Mouse (Mus musculus) embryo, embryonic 10.5 days (tissue): ENCODE measurements around the gene Traf3ip2.

Experiments used
- DNase-seq: peaks from one replicate; pipeline ENCODE4 v3.0.0-alpha.2; 2015; ENCODE audit warnings: low spot score

The Traf3ip2 gene

DNA sequence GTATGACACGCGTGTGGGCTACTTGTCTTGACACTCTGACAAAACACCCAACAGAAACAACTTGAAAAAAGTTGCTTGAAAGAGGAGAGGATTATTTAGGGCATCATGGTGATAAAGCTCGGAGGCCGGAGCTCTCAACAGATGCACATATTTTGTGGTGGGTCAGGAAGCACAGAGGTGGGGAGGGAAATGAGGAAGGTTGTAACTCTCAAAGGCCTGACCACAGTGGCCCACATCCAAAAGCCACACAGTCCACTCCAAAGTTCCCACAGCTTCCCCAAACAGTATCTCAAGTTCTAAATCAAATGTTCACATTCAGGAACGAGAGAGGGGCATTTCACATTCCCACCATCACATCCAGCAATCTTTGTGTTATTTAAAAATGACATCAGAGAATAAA is 11.7 kb upstream of the Traf3ip2 start:
- DNase-seq = no peak

GRCm38 (mm10) chr10:39606434-39606833 is 6.3 kb upstream of the Traf3ip2 start:
- no peak for DNase-seq

DNA sequence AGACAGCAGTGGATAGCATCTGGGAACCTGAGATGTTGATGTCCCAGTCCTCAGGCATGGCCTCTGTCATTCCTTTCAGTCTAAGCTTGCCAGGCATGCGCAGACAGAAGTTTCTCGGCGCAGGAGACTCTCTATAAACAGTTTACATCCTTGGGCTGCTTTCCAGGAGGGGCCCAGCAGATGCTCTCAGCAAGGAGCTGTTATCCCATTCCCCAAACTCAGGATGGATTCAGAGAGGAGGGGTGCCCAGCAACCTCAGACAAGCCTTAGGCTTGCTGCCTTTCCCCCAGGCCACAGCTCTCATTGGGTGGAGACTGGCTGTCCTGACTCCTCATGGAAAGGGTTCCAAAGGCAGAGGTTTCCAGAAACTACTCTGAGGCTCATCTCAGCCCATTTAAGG is 1.5 kb upstream of the Traf3ip2 start:
- no peak for DNase-seq

DNA sequence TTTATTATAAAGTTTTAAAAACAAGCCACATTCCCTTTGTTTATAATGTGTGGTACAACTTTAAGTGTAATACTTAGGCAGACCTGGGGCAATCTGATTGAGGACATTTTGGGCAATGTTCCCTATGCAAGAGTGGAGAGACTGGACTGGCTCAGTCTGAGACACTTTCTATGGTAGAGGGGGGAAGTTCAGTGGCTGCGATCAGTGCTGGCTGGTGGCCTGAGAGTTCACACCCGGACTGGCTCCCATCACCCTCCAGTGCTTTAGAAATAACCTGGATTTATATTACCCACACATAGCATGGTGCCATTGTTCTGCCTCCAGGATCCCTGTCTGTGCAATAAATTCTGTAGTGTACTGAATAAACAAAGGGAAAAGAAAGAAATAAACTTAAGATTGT is 603 bp upstream of the Traf3ip2 start:
- DNase-seq = no peak

DNA sequence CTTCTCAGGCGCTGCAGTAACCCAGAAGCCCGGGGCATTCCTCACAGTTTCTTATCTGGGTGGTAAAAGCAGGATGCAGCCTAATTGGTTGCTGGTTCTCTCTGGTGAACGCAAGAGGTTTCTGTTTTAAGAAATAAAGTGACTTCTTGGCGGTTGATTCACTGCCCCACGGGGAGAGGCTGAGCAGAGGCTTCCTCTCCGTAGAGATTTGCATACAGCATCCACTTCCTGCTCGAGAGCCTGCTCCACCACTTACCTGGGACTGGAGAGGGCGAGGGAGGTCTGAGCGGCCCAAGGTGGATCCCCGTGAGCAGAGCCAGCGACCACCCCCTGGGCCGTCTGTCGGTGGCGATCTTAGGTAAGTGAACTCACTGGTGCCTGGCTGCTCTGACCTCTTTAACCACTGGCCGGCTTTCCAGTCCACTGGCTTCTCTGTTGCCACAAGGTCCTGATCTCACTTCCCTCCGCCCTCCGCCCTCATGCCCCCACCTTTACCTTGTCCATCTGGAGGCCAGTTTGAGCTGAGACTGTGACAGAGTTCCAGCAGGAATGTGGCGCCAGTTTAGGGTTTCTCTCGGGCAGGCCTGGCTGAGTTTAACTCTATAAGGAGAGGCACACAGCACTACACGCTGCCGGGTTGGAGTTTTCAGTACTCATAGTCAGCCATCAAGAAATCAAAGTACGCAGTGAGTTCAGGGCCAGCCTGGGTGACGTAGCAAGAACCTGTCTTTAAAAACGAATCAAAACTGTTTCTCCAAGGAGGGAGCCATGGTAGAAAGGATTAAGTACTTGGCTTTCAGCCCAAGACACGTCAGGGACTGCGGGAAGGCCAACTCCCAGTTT is 476 bp downstream of the Traf3ip2 start:
- peak; percentile 78 for DNase-seq

GRCm38 (mm10) chr10:39613973-39614372 is 1.2 kb downstream of the Traf3ip2 start:
- no peak for DNase-seq

DNA sequence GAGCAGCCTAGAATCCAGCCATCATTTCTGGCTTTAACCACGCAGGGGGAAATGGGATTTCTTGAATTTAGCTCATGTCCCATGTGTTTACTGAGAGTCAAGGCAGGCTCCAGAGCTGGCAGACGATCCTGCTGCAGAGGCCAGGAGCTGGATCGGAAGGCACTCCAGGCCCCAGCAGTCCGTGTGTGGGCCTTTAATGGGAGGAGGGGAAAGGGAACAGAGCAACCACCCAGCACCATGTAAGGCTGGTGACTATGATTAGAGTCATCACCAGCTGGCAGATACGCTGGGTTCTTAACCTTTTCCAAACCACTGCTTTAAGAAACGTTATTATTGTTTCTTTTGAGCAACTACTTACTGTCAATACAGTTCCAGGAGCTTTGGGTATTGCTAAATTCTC is 1.9 kb downstream of the Traf3ip2 start:
- DNase-seq = no peak

DNA sequence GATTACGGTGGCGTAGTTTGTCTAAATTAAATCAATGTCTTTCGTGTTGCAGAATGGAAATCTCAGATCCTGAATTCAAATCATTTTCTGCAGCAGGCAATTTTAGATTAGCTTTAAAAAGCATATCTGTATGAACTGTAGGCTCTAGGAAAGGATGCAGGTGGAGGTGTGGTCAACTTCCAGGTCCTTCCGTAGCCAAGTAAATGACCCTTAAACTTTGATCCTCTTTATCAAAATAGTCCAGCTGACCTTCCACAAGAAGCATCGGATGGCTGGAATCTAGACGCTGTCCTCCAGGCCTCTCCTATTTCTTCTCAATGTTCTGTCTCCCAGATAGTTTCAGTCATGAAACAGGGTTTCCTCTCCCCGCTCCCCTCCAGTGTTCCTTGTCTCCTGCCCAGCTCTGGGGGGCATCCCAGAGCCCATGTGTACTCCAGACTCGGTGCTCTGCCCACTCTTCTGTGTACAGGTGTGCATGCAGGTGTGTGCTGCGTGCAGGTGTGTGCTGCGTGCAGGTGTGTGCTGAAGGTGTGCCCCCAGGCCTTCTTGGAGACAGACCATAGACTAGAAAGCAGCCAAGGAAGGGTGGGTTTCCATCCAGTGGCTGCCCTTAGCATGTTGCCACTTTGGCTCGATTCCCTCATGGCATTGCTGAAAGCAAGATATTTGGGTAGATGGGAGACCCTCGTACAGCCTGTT is 2.9 kb downstream of the Traf3ip2 start:
- DNase-seq = no peak

DNA sequence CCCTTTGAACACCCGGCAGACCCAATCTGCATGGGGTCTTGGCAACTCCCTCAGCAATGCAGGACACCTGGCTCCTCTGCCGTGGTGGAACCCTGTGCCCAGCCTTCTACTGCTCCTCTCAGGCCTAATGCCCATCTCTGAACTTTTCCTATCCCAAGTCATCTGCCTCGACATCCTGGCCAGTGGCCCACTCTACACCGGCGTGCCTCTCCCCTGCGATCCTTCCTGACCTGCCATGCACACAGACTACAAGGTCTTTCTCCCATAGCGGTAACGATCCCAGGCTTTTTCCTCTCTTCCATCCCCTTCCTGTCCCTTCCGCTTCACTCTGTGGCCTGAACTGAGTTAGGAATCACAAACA is 3.5 kb downstream of the Traf3ip2 start:
- DNase-seq = no peak

GRCm38 (mm10) chr10:39616626-39617025 is 3.9 kb downstream of the Traf3ip2 start:
- DNase-seq = no peak

- no peak for DNase-seq
These were observed 5.7 kb downstream of the Traf3ip2 start for GRCm38 (mm10) chr10:39618431-39618830.

GRCm38 (mm10) chr10:39620626-39621025 is 7.9 kb downstream of the Traf3ip2 start:
- DNase-seq = no peak

GRCm38 (mm10) chr10:39623806-39624205 is 11.1 kb downstream of the Traf3ip2 start:
- DNase-seq = no peak

- DNase-seq = no peak
These were observed 12.3 kb downstream of the Traf3ip2 start for GRCm38 (mm10) chr10:39624837-39625625.

- no peak for DNase-seq
These were observed 13.0 kb downstream of the Traf3ip2 start for GRCm38 (mm10) chr10:39625626-39626260.

DNA sequence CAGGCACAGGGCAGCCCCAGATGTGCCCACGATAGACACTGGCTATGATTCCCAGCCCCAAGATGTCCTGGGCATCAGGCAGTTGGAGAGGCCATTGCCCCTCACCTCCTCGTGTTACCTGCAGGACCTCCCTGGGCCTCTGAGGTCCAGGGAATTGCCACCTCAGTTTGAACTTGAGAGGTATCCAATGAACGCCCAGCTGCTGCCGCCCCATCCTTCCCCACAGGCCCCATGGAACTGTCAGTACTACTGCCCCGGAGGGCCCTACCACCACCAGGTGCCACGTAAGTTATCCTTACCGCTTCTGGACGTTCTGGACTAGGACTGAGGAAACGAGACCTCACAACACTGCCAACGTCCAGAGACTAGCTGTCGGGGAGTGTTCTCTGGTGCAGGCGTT is 13.6 kb downstream of the Traf3ip2 start:
- DNase-seq = no peak

- no peak for DNase-seq
These were observed 16.2 kb downstream of the Traf3ip2 start for GRCm38 (mm10) chr10:39628799-39629517.

DNA sequence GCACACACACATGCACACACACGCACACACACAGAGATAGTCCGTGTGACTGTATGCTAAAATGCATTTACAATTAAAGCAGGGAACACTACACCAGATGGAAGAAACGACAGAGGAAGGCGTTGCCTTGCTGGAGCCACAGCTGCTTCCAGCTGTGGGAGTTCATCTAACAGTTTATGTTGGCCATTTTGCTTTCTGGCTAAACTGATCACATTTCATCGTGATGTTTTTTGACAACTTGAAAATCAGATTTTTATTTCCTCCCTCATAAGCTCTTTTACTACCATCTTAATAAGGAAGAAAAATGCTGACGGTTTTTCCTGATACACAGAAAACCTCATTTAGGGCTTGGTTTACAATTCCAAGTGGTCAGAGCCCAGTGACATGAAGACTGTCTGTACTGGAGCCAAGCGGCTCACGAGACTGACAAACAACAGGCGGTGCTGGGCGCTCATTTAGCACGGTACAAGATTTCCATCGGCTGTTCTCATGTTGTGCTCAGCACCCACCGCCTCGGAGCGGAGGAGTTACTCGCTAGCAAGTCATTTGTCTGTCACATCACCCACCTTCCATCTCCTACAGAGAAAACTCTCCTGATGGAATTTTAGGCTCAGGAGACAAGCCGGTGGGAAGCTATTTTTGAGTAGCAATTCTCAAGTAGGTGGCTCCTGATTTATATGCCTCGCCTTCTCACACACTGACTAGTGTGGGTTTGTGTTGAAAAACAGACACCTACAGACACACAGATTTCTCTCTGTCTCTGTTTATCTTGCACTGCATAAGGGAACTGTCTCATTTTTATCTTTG is 17.2 kb downstream of the Traf3ip2 start:
- DNase-seq = no peak

- no peak for DNase-seq
These were observed 18.1 kb downstream of the Traf3ip2 start for GRCm38 (mm10) chr10:39630811-39631210.

GRCm38 (mm10) chr10:39631627-39632026 is 18.9 kb downstream of the Traf3ip2 start:
- no peak for DNase-seq

DNA sequence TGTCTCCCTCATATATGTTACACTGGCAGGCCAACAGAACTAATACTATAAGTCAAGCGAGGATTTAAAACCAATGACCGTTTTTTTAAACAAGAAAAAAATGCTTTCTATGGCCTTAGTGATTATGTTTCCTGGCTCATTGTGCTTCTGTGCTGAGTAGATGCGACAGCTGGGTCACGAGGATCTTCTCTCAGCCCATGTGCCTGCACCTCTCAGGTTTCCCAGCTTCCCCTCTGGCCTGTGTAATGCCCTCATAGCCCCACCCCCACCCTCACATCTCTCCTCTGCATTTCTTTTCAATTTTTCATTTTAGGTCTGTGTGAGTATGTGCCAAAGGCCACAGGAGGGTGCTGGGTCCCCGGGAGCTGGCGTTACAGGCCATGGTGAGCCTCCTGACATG is 20.6 kb downstream of the Traf3ip2 start:
- DNase-seq = no peak
